Mouse (Mus musculus): Measurements from ENCODE around the gene Pkp3.
"Not testable (repeated sequence)": the region's sequence is repeated elsewhere in the genome, so short reads cannot be mapped to it uniquely, and the experiment has no call there.

Pkp3 gene

DNA sequence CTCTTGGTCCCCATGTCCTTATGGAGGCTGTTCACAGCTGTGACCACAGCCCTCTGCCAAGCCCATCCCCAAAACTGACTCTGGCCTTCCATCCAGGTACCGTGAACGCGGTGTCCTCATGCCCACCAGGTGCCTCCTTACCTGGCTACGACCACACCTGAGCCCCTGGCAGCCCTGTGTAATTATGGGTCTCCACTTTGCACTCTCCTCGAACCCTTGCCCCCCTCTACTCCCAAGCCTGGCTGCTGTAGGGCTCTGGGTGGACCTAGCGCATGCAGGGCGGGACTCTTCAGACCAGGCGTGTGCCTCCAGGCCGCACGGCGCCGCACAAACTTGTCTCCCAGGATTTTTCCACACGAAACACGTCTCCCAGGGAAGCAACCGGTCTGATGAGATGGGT, at the start of gene Pkp3:
Pkp3 (plus strand) TSS at position 378 of the 400 bp plus-strand sequence.
- no peak for DNase-seq (ENCODE audit: low read depth, low spot score)

GRCm38 (mm10) chr7:141028831-141029230, 49.2 kb upstream of the Pkp3 start, which contains the start of gene Gm17387:
TSS of gene Gm17387 (plus strand) at chr7:141029131.
- DNase-seq (ENCODE audit: low read depth, low spot score): no peak

GRCm38 (mm10) chr7:141030390-141030789, 47.6 kb upstream of the Pkp3 start:
- DNase-seq (ENCODE audit: low read depth, low spot score): no peak

- DNase-seq (ENCODE audit: low read depth, low spot score): no peak
Measured at GRCm38 (mm10) chr7:141032458-141033167, 45.4 kb upstream of the Pkp3 start.

- DNase-seq (ENCODE audit: low read depth, low spot score): not testable (repeated sequence)
Measured at GRCm38 (mm10) chr7:141036624-141037023, 41.4 kb upstream of the Pkp3 start.

DNA sequence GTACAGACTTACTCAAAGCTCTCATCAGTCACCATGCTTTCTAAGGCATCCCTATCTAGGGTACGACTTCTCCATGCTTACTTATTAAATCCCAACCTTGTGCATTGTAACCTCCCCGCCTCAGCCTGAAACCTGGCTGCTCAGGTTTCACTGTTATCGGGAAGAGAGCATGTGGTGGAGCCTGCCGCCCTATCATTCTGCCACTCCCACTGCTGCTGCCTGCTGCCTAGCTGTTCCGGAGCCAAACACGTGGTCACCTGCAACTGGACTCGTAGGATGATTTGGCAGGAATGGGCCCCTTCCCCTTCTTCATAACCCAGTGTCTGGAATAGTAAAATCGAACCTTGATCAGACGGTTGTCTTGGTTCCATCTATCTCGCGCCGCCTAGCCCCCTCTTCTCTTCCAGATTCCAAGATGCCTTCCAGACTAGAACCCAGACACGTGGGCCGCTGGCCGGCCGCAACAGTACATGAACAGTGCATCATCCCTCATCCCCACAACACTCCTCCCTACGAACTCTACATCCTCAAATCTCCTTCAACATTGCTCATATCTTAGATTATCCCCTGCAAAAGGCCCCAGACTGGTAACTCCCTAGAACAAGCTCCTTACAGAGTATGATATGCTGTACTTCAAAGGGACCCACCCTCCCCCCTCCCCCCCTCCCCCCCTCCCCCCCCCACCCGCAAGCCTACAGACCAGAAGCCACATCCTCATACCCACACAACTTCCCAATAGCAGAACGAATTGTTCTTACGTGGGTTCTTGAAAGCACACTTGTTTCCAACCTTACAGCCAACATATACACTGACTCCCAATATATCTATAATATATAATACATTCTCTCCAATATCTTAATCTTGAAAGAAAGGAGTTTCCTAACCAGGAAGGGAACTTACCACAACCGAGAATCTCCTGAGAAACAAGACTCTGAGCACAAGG, 39.7 kb upstream of the Pkp3 start:
- DNase-seq (ENCODE audit: low read depth, low spot score): no peak

GRCm38 (mm10) chr7:141039386-141040107, 38.5 kb upstream of the Pkp3 start:
- no peak for DNase-seq (ENCODE audit: low read depth, low spot score)

DNA sequence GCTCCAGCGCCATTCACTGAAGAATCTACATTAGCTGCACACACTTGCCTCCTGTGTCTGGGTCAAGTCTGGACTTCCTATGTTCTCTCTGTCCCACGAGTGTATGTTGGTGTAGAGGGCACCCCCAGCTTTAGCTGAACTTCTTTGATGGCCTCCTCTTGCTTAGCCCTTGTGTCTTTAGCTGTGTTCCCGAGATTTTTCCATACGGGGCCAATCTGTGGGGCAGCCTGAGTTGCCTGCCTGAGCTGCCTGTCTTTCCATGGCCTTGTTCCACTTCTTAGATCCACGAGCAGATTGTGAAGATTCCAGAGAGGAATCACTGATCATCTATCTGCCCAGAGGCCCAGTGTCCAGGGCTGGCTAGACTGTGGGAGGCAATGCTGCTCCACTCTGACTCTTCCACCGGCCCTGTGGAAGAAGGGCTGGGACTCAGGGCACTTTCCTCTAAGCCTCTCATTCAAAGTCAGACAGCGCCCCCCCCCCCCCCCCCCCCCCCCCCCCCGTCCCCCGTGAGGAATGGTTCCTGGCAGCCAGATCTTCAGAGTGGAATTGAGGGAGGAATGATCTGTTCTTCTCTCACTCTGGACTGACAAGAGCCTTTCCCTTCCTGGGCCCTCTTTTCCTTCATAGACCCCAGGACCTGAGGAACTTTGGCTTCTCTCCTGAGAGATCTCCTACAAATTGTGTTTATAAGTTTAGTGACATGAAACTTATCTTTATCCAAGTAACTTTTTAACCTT, 37.0 kb upstream of the Pkp3 start:
- no peak for DNase-seq (ENCODE audit: low read depth, low spot score)

DNA sequence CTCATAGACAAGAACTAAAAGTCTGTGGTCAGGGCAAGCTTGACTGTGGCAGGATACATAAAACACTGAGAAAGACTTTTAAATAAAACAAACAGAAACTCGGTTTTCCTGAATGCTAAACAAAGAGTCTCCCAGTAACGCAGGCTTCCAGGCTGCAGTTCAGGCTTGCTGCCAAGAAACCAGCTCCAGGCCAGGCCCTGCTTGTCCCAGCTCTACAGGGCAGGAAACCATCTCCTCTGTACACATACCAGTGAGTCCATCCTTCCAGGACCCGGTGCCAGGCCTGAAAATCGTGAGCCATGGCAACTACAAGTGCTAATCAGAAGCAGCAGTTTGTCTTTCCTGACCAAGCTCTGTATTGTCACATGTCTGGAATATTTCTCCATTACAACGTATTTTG, 36.4 kb upstream of the Pkp3 start:
- no peak for DNase-seq (ENCODE audit: low read depth, low spot score)

DNA sequence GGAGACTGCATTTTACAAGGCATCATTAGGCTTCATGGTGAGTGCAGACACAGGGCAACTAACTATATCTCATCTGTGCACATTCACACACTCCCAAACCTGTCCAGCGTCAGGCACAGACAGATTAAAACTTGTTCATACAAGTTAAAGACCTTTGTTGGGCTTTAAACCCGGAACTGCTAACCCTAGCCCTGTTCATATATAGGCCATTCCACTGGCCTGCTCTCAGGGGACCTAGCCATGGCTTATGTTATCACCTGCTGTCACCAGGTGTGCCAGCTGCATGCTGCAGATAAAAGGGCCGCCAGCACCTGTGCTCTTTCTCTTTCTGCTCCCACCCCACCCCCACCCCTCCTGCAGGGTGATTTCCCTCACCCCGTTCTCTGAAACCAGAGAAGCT, 35.5 kb upstream of the Pkp3 start:
- DNase-seq (ENCODE audit: low read depth, low spot score): no peak

DNA sequence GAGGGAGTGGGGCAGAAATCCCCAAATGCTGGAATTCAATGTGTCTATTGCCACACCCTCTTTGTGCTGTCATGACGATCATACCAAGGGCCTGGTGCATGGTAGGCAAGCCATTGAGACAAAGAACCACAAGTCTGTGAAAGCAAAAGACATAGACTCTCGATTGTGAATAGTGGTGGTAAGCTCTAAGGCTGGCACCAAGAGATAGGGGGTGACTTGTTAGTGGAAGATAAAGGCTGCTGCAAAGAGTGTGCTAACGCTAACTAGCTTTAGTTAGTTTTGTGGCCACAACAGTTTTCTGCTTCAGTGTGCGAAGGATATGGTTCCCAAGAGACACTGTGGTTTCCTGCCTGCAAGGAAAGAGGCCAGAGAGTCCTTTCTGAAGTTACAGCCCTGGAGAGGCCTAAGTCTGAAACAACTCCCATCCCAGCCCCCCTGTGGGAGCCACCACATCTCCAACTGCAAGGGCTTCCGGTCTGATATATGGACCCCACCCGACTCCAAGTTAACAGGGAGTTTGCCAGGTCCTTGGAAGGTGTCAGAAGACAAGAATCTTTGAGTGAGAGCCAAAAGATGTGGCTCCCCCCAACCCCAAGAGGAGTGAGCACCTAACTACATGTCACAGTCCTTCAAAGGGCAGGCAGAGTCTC, 31.0 kb upstream of the Pkp3 start:
- DNase-seq (ENCODE audit: low read depth, low spot score): no peak

- DNase-seq (ENCODE audit: low read depth, low spot score): no peak
Measured at GRCm38 (mm10) chr7:141047581-141048225, 30.3 kb upstream of the Pkp3 start.

- peak; percentile 95 for DNase-seq (ENCODE audit: low read depth, low spot score)
Measured at GRCm38 (mm10) chr7:141048226-141049218, 29.5 kb upstream of the Pkp3 start.

DNA sequence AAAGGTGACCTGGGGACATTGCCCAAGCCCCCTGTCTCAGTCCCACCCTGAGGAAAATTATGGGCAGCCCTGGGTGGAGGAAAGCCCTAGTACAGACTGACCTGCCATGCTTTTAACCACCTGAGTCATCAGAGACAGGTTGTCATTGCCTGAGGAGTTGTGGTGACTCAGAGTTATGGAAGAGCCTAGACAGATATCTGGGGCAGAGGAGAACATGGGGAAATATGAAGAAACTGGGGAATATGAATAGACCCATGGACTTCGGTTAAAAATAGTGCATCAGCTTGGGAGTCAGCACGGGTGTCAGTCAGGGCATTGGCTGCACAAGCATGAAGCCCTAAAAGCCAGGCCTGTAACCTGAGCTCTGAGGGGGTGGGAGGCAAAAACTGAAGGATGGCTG, 28.7 kb upstream of the Pkp3 start:
- DNase-seq (ENCODE audit: low read depth, low spot score): no peak

GRCm38 (mm10) chr7:141051060-141051685, 26.8 kb upstream of the Pkp3 start:
- DNase-seq (ENCODE audit: low read depth, low spot score): no peak

DNA sequence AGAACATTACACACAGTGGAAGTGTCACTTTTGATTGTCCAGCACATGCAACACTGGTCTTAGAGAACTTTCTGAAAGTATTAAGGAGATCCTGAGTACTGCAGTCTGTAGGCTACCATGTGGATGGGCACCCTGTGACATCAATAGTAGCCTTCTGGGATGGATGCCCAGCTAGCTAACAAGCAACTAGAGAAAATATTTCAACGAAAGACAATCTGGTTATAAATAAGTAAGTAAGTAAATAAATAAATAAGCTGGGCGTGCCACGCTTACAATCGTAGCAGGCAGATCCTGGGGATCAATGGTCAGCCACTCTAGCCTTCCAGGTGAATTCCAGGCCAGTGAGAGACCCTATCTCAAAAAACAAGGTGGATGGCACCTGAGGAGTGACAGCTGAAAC, 26.0 kb upstream of the Pkp3 start:
- DNase-seq (ENCODE audit: low read depth, low spot score): no peak

DNA sequence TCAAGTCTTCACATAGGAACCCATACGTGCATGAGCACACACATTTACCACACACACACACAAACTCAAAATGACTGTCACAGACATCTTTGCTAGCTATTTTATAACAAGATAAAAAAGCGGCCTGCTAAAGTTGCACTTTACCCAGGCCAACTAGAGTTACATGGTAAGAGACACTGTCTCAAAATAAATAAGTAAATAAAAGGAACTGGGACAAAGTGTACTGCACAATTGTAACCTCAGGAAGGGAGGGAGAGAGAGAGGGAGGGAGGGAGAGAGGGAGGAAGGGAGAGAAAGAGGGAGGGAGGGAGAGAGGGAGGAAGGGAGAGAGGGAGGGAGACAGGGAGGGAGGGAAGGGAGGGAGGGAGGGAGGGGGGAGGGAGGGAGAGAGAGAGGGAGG, 25.6 kb upstream of the Pkp3 start:
- DNase-seq (ENCODE audit: low read depth, low spot score): no peak

- DNase-seq (ENCODE audit: low read depth, low spot score): no peak
Measured at GRCm38 (mm10) chr7:141055785-141056184, 22.2 kb upstream of the Pkp3 start.

DNA sequence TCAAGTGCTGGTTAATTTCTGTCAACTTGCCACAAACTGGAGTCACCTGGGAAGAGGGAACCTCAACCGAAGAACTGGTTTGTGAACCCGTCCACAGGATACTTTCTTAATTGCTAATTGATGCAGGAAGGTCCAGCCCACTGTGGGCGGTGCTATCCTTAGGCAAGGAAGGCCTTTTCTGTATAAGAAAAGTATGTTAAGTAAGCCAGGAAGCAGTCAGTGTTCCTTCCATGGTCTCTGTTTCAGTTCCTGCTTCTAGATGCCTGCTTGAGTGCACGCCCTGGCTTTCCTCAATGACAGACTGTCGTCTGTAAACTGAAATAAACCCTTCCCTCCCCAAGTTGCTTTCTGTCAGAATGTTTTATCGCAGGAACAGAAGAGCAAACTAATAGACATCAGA, 21.0 kb upstream of the Pkp3 start:
- DNase-seq (ENCODE audit: low read depth, low spot score): no peak
